Mouse (Mus musculus) limb, embryonic 11.5 days (tissue): ENCODE measurements around the gene Cdadc1. TPM values are rescaled to one million over a fixed set of nuclear protein-coding genes. Genes with fewer than 3 reads are reported as not detected.

ENCODE experiments used
- ATAC-seq: fragments of 200-750 bp; cut with Nextera tagmentation; 2 replicates; pipeline ENCODE4 v1.8.0; 2017; ENCODE audit warnings: low read depth; ENCODE audit not compliant: insufficient number of reproducible peaks, low FRiP score, low TSS enrichment
- DNase-seq: peaks from one replicate; pipeline ENCODE4 v3.0.0-alpha.2; 2015; ENCODE audit warnings: low spot score
- H3K27ac ChIP-seq: fragments of 300-500 bp; sonication (generic); replicated peaks from 2 replicates; pipeline ENCODE4 v1.5.1; 2014; ENCODE audit warnings: low read depth, mild to moderate bottlenecking, low read length
- H3K27me3 ChIP-seq: fragments of 300-500 bp; sonication (generic); 2 replicates; pipeline ENCODE4 v1.6.1; 2014; ENCODE audit warnings: mild to moderate bottlenecking, low read length, mixed read lengths; ENCODE audit not compliant: control insufficient read depth, insufficient read depth
- H3K36me3 ChIP-seq: fragments of 300-500 bp; sonication (generic); 2 replicates; pipeline ENCODE4 v1.6.1; 2014; ENCODE audit warnings: mild to moderate bottlenecking, low read length, moderate library complexity, mixed read lengths; ENCODE audit not compliant: control insufficient read depth, insufficient read depth
- H3K4me1 ChIP-seq: fragments of 300-500 bp; sonication (generic); 2 replicates; pipeline ENCODE4 v1.6.1; 2014; ENCODE audit warnings: low read length, mixed read lengths; ENCODE audit not compliant: control insufficient read depth, insufficient read depth
- H3K4me2 ChIP-seq: fragments of 300-500 bp; sonication (generic); 2 replicates; pipeline ENCODE4 v1.6.1; 2014; ENCODE audit warnings: low read depth, mild to moderate bottlenecking, moderate library complexity; ENCODE audit not compliant: severe bottlenecking
- H3K4me3 ChIP-seq: fragments of 300-500 bp; sonication (generic); 2 replicates; pipeline ENCODE4 v1.5.1; 2014; ENCODE audit warnings: low read depth, low read length
- H3K9ac ChIP-seq: fragments of 300-500 bp; sonication (generic); 2 replicates; pipeline ENCODE4 v1.6.1; 2014; ENCODE audit warnings: mild to moderate bottlenecking, low read length
- H3K9me3 ChIP-seq: fragments of 300-500 bp; sonication (generic); 2 replicates; pipeline ENCODE4 v1.6.1; 2016; ENCODE audit warnings: low read length; ENCODE audit not compliant: control insufficient read depth
- WGBS: fragments of 180-500 bp; shearing (Covaris S2); extraction: QIAGEN DNeasy Blood & Tissue Kit; methylation state at CpG from one replicate; pipeline ENCODE4 v1.1.7; 2014; 5-methylcytosine and 5-hydroxymethylcytosine counted together
- polyA plus RNA-seq: library from polyadenylated mRNA; unstranded; fragments of >200 nt; fragmentation: Nextera tagmentation; extraction: Ambion mirVana; gene quantifications from 2 replicates; pipeline ENCODE4 v1.2.1, GENCODE M21; 2014

The Cdadc1 gene
- polyA plus RNA-seq, 1 experiment from 2014 or later = 24.6 TPM

DNA sequence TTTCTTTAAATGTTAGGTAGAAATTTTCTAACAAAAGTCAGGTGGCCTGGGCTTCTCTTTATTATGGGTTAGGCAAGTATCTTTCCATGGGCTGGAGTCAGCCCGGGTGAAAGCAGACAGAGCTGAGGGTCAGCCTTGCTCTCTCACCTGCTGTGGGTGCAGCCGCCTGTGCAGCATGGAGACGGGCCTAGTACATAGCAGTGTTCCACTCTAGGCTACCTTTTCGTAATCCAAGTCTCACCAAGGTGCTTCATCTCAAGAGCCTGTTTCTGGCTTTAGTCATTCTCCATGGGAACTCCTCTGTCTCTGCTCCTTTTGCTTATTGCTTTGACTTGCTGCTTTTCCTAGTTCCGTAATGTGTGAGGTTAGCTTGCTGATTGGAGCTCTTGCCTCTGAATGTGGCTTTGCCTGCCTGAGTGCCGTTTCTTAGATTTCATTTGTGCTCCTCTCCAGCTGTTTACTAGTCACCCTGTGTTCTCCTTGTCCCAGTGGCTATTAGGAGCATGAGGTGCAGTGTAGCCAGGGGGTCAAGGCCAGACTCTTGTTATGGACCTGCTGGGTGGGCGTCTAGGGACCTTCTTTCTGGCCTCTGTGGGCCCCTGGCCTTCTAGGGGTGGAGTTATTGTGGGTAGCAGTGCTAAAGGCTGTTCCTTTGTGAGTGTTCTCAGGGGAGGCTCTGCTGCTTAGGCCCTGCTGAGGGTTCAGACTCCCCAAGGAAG lies 51.4 kb downstream of the Cdadc1 start:
- no peaks in the 10 kb centered on the region for H3K4me1 ChIP-seq
- H3K27me3 ChIP-seq = no peaks in the 10 kb centered on the region
- no peak overlapping the region for H3K27ac ChIP-seq
- ATAC-seq = no peak
- H3K9ac ChIP-seq = no peak overlapping the region
- WGBS = 84% methylated on average over 7 of the region's 7 CpGs
- H3K36me3 ChIP-seq = no peaks in the 10 kb centered on the region
- H3K4me3 ChIP-seq = no peak overlapping the region
- no peak for DNase-seq
- no peak overlapping the region for H3K4me2 ChIP-seq
- H3K9me3 ChIP-seq = no peaks in the 10 kb centered on the region

DNA sequence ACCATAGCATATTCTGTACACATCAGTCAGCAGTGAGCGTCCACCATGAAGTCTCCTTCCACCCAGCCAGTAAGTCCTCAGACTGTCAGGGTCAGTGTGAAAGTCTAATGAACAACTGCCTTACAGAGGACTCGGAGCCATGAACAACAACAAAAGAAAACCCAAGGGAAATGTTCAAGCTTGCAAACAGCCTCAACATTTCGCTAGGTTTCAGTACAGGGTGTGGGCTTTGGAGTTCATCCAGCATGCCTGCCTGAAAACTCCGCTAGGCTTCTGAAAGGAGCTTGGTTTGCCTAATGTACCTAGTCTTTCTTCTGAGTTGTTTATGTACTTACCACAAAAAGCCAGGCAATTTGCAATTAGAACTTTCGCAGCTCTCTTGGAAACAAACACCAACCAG lies 53.8 kb downstream of the Cdadc1 start:
- 80% methylated on average over 5 of the region's 5 CpGs for WGBS
- no peaks in the 10 kb centered on the region for H3K36me3 ChIP-seq
- no peak for ATAC-seq
- DNase-seq = no peak
- H3K9me3 ChIP-seq = no peaks in the 10 kb centered on the region
- H3K4me3 ChIP-seq = no peak overlapping the region
- no peak overlapping the region for H3K4me2 ChIP-seq
- no peak overlapping the region for H3K27ac ChIP-seq
- H3K4me1 ChIP-seq = no peaks in the 10 kb centered on the region
- no peaks in the 10 kb centered on the region for H3K27me3 ChIP-seq
- no peak overlapping the region for H3K9ac ChIP-seq

DNA sequence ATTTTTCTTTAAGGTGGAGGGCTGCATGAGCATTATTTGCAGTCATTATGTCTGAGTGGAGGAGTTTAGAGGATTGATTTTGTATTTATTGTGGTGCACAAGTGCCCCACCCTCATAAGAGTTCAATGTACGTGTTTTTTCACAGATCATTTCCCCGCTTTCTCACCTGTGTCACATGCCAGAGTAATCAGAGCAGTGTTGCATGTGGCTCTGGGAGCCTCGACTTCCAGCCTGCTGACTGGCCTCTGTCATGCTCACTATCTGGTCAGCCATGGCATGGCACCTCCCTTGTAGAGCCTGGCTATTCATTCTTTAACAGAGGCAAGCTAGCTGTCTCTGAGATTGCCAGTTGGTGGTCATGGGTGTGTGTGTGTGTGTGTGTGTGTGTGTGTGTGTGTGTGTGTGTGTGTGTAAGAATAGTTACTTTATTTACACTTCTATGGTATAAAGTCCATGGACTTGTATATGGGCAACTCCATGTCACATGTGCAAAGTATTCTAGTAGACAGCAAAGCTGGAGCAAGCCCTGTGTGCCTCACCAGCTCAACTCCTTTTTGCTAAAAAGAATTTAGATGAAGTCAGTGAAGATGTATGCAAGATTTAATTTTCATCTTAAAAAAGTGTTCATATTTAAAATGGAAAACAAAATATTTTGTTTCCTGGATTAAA lies 54.5 kb downstream of the Cdadc1 start:
- H3K27ac ChIP-seq = no peak overlapping the region
- H3K36me3 ChIP-seq = no peaks in the 10 kb centered on the region
- H3K27me3 ChIP-seq = no peaks in the 10 kb centered on the region
- no peak overlapping the region for H3K9ac ChIP-seq
- H3K4me2 ChIP-seq = no peak overlapping the region
- DNase-seq (no peak), ATAC-seq (no peak)
- WGBS = 89% methylated on average over 3 of the region's 3 CpGs
- H3K4me3 ChIP-seq = no peak overlapping the region
- no peaks in the 10 kb centered on the region for H3K9me3 ChIP-seq
- no peaks in the 10 kb centered on the region for H3K4me1 ChIP-seq

DNA sequence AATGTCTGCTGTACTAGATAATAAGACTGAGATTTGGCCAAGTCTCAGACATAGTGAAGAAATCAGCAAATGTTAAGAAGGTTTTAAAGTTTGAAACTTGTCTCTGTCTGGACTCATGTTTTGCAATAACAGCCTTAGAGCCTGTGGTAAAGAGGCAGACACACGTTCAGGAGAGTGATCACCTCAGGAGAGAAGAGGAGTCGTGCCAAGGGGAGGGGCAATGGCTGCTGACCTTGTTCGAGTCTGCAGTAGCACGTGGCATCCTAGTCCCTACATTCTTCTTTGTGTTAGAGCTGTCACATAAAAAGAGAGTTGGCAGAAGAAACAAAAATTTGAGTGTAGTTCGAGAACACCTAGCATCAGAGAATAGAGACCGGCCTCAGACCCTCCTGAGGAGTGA lies 57.0 kb downstream of the Cdadc1 start:
- ATAC-seq (no peak), DNase-seq (no peak)
- Histone ChIP-seq H3K4me2 (no peak overlapping the region), H3K27ac (no peak overlapping the region), H3K9ac (no peak overlapping the region), H3K36me3 (no peaks in the 10 kb centered on the region), H3K27me3 (no peaks in the 10 kb centered on the region), H3K9me3 (no peaks in the 10 kb centered on the region), H3K4me1 (no peaks in the 10 kb centered on the region), H3K4me3 (no peak overlapping the region)
- 83% methylated on average over 6 of the region's 6 CpGs for WGBS

DNA sequence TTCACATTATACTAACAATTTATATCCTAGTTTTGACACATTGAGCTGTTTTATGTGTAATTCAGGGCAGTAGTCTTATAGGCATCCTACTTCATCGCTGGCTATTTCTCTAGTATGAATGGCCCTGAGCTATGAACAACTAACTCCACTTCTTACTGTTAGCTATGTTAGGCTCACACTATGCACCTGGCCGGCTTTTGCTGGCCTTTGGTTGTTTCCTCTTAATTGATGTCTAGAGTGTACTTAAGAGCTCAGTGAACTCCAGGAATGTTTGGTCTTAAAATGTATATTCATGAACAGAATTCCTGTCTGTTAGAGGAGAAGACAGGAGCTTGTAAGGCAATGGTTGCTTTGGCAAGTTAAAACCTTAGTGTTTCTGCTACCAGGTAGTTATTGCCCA lies 57.5 kb downstream of the Cdadc1 start:
- WGBS = 92% methylated on average over 2 of the region's 2 CpGs

DNA sequence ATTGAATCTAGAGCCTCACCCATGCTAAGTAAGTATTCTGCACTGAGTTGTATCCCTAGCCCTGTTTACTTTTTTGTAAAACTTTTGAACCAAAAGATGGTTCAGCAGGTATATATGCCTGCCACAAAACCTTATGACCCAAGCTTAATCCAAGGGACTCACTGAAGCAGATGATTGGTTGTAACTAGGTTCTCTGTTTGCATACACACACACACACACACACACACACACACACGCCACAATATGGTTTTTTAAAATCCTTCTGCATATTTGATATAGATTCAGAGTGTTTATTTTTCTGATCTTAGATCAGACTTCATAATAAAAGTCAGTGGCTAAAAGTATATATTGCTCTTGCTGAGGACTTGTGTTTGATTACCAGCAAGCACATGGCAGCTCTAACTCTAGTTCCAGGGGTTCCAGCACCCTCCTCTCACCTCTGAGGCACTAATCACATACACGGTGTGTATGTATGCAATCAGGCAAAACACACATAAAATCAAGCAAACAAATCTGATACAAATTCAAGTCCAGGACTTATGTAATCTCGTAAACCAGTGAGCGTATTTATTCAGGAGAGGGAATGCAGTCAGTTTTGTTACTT lies 59.8 kb downstream of the Cdadc1 start:
- Histone ChIP-seq H3K4me3 (no peak overlapping the region), H3K36me3 (no peaks in the 10 kb centered on the region), H3K27me3 (no peaks in the 10 kb centered on the region), H3K27ac (no peak overlapping the region), H3K4me2 (no peak overlapping the region), H3K4me1 (no peaks in the 10 kb centered on the region), H3K9ac (no peak overlapping the region), H3K9me3 (no peaks in the 10 kb centered on the region)
- ATAC-seq (no peak), DNase-seq (no peak)
- 89% methylated on average over 4 of the region's 4 CpGs for WGBS

More for the DNA sequence above, 57.5 kb downstream of the Cdadc1 start:
- DNase-seq = no peak
- Histone ChIP-seq H3K36me3 (no peaks in the 10 kb centered on the region), H3K9me3 (no peaks in the 10 kb centered on the region), H3K27me3 (no peaks in the 10 kb centered on the region), H3K27ac (no peak overlapping the region), H3K4me3 (no peak overlapping the region), H3K4me2 (no peak overlapping the region), H3K4me1 (no peaks in the 10 kb centered on the region), H3K9ac (no peak overlapping the region)
- ATAC-seq = no peak

DNA sequence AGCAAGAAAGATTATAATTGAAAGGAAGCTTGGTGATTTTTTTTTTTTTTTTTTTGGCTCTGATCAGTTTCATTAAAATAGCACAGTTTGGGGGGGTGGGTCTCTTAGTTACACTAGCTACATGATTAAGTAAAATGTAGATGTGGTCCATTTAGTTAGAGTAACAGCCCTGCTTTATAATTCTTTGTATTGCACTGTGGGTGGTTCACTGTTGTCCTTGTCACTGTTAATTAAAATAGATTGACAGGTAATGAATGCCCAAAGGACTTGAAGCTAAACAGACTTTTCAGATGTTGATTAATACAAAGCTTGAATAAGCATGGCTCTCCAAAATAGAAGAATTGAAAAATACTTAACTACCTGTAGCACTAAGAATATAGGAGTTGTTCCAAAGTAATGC lies 63.9 kb downstream of the Cdadc1 start:
- Histone ChIP-seq H3K27me3 (no peaks in the 10 kb centered on the region), H3K36me3 (0 out of 2 replicates have a peak, but pooled peaks cover 2% of the 10 kb centered on the region), H3K4me2 (no peak overlapping the region), H3K9me3 (no peaks in the 10 kb centered on the region), H3K27ac (no peak overlapping the region), H3K4me1 (no peaks in the 10 kb centered on the region), H3K4me3 (no peak overlapping the region), H3K9ac (no peak overlapping the region)
- no peak for ATAC-seq
- no peak for DNase-seq

DNA sequence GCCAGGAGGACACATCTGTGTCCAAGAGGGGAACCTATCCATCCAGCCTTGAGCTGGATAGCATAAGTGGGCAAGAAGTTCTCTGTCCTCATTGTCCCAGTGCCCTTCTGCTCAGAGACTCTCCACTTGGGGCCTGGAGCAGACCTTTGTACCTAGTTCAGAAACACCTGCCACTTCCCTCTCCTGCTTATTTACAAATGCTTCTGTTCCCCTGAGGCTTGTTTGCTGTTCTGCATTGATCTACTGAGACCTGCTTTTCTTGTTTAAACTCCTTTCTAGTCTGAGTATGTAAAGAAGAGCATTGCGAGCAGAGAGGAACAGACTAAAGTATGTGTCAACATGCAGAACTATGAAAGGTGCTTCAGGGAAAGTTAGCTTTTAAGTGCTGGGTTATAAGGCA lies 64.8 kb downstream of the Cdadc1 start:
- H3K4me1 ChIP-seq = no peaks in the 10 kb centered on the region
- no peak overlapping the region for H3K9ac ChIP-seq
- H3K4me3 ChIP-seq = no peak overlapping the region
- H3K36me3 ChIP-seq = 0 out of 2 replicates have a peak, but pooled peaks cover 2% of the 10 kb centered on the region
- WGBS = 84% methylated on average over 1 of the region's 1 CpGs
- no peak for ATAC-seq
- DNase-seq = no peak
- H3K9me3 ChIP-seq = no peaks in the 10 kb centered on the region
- H3K27ac ChIP-seq = no peak overlapping the region
- H3K4me2 ChIP-seq = no peak overlapping the region
- no peaks in the 10 kb centered on the region for H3K27me3 ChIP-seq
